Mouse (Mus musculus): ENCODE results near the gene Lmod1.
"Not testable (repeated sequence)": the region's sequence is repeated elsewhere in the genome, so short reads cannot be mapped to it uniquely, and the experiment has no call there.

The Lmod1 gene

DNA sequence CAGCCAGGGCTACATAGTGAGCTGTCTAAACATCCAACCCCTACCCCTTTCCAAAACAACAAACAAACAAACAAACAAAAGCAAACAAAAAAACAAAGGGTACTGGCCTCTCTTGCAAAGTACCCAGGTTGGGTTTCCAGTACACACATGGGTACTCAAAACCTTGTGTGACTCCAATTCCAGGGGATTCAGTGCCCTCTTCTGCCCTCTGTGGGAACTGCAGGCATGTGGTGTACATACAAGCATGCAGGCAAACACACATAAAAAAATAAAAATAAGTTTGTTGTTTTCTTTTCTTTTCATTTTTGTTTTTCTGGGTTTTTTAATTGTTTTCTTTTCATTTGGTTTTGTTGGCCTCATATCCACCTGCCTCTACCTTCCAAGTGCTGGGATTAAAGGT is 37.5 kb downstream of the Lmod1 start:
- DNase-seq (ENCODE audit: low spot score) = no peak

DNA sequence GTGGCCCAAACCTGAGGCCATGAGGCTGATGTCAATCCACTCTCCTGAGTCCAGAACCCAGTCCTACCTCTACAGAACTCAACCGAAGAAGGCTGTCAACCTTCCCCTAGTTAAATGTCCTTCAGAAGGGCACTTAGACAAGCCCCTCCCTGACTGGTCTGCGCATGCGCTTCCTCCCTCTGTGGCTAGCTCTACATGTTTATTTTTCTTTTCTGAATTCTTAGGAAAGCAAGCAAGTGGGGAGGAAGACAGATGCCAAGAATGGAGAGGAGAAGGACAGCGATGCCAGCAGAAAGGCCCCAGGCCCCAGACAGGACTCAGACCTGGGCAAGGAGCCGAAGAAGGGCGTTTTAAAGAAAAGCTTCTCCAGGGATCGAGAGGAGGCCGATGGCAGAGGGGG is 38.8 kb downstream of the Lmod1 start:
- DNase-seq (ENCODE audit: low spot score) = no peak

DNA sequence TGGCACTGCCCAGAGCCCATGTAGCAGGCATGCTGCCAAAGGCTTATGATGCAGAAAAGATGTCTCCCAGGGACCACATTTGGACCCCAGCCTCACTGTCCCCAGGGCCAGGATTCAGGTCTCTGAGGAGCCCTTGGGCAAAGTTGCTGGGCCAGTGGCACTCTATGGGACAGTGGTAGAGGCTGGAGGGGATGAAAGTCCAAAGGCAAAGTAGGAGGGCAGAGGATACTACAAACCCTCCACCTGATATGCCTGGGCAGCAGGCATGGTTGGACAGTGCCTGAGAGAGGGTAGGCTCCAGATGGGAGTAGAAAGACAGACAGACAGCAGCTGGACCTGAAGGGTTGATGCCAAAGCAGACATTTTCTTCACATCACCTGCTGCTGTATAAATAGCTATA is 41.8 kb downstream of the Lmod1 start:
- DNase-seq (ENCODE audit: low spot score) = no peak

DNA sequence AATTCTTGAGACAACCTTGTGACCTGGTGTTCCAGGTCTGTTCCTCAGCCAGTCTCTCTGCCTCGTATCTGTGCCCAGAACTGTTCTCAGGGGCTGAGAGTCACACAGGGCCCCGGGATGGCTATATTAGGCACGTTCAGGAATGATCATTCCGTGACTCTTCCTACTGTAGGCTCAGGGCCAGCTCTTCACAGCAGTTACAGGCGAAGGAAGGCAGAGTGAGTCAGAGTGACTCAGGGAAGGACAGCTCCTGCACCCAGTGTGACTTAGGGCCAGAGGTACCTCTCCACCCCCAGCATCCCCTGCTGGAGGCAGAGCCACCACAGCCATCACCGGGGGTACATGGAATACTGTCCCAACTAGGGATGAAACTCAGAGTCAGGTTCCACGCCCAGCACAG is 42.4 kb downstream of the Lmod1 start:
- no peak for DNase-seq (ENCODE audit: low spot score)

DNA sequence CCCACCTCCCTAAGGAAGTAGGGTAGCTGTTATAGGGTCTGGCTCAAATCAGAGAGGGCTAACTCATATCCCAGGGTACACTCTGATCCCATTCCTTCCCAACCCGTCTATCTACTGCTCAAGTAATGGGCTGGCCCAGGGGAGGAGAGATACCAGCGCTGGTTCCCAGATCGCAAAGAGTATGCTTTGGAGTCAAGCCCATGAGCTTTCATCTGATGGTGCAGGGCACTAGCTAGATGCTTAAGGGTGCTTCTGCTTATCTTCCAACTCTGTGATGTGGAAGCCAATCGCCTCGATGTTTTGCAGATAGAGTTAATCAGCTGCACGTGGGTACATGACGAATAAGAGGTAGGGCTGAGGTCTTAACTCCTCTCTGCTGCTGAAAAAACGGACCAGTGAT is 43.0 kb downstream of the Lmod1 start:
- no peak for DNase-seq (ENCODE audit: low spot score)

DNA sequence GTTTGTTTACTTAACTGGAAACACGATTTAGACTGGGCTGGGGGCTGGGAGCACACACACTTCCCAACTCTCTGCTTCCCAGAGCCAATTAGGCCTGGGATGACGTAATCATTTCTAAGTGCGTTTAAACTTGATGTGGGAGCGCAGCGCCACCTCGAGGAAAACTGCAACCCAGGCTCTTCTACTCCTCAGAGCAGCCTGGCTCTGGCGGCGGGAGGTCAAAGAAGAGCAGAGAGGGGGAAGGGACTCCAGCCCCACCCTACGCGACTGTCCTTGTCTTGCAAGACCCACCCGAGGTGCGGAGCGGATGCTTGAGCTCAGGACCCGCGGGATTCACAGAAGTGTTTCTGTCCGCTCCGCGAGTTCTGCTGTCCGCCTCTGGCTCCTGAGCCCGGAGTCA is 43.6 kb downstream of the Lmod1 start:
- DNase-seq (ENCODE audit: low spot score) = peak; percentile 76

DNA sequence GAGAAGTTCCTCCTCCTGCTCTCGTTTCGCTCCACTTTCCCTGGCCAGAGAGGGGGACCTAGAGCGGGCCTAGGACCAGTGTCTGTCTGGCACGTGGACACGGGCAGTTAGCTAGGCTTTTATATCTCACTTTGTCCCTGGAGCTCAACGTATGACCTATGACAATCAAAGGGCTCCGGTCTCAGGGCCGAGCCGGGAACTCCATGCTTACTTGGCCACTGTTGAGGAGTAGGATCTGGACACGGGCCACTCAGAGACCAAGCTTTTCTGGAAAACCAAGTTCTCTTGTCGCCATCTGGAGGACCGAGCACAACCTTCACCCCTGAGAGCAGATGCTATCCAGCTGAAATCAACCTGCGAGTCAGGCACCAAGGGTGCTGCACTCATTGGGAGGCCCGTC is 44.4 kb downstream of the Lmod1 start:
- peak; percentile 42 for DNase-seq (ENCODE audit: low spot score)

DNA sequence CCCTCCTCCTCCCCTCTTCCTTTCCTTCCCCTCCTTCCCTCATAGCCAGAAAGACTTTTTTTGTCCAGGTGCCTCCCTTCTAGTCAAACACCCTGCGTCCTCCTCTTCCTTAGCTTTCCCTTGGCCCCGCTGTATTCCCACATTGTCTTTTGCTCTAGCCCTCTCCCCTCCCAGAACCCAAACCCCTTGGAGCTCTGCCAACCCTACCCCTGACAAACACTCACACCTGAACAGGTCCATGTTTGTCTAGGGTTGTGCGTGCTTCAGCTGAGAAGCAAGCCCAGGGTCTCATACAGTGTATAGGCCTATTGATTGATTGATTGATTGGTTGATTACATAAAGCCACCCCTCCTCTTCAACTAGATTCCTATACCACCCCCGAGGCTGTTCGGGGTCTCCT is 44.8 kb downstream of the Lmod1 start:
- no peak for DNase-seq (ENCODE audit: low spot score)

DNA sequence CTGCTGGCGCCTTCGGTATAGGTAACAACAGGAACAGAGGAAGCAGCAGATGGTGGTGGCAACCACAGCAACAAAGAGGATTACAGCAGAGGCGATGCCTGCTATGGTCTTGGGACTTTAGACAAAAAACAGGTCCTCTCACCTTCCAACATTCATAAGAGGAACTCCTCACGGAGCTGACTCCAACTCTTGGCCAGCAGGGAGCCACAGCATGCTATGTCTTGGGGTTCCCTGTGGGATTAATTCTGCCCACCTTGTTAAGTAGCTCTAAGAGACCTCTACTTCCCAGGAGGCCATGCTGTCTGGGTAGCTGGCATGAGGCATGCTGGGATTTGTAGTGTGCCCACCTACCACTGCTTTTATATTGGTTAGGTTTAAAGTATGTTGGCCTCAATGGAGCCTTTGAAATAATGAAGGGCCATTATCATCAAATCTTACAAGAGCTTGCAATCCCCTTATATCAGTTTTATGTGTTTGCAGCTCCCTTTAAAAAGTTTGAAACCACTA is 48.6 kb downstream of the Lmod1 start:
- no peak for DNase-seq (ENCODE audit: low spot score)

DNA sequence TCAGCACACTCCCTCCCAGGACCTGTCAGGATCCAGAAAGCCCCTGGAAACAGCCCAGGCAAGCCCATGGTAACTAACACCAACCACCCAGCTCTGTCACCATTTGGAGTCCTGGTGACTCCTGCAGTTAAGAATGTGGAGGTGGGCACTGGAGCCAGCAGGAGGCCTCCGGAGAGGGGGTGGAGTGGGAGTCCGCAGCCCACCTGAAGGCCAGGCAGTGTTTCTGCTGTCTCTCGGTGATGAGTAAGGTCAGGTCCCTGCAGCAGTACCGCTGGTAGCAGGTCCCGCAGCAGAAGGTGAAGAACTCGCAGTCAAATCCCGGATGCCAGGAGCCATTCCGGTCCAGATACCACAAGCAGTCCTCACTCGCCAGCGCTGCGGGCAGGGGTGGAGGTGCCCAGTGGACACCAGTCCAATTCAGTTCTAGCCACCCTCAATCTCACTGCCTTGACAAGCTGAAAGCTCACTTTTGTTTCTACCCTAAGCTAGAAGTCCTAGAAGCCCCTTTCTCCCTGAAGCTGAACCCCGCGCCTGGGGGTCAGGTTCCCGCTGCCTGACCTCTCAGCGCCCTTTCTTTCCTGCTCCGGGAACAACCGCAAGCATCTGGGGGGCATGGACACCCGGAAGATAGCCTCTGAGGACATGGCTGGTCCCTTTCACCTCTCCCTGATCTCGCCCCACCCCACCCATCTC is 49.7 kb downstream of the Lmod1 start:
- DNase-seq (ENCODE audit: low spot score) = no peak

DNA sequence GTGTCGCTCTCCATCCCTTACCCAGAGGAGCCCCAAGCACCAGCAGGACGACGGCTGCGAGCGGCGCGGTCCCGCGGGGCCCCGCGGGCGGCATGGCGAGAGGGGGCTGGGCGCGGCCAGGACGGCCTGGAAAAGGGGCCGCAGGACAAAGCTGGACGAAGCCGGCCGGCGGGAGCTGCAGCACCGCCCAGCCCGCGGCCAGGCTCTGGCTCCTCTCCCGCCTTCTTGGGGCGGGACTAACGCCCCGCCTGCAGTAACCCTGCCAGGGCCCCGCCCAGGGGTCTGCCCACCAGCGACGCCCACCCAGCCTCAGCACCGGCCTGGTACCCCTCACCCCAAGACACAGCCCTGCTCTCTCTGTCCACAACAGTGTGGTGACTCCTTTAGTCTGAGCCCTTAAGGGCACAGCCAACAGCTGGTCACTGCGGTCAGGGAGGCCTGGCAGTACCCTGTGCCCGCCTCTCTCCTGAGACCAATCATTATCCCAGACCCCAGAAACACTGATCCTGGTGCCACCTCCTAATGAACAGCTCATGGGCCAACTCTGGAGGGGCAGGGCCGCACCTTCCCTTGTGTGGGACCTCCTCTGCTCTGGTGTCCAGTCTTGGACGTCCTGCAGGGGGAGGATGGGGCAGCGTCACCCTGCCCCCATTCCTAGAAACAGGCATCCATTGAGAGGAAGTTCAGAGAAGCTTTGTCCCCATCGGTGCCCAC is 50.4 kb downstream of the Lmod1 start, which contains the start of gene Shisa4:
Shisa4 (minus strand) TSS at position 370 of the 714 bp plus-strand sequence.
- DNase-seq (ENCODE audit: low spot score) = peak; percentile 42

DNA sequence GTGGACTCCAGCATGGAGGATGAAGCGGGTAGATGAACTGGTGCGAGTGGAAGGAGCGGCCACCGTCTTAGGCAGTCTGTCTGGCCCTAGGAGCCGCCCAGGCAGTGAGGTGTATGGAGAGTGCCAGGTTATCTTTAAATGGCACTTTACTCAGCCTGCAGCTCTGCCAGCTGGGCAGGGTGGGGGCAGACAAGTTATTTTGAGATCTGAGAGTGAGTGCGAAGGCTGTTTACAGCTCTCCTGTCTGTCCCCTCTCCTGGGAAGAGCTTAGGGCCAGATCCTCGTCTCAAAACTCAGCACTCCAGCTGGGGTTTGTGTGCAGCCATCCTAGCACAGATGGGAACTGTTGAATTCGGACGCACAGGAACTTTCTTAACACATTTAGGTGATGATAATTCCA is 54.0 kb downstream of the Lmod1 start:
- DNase-seq (ENCODE audit: low spot score) = no peak

DNA sequence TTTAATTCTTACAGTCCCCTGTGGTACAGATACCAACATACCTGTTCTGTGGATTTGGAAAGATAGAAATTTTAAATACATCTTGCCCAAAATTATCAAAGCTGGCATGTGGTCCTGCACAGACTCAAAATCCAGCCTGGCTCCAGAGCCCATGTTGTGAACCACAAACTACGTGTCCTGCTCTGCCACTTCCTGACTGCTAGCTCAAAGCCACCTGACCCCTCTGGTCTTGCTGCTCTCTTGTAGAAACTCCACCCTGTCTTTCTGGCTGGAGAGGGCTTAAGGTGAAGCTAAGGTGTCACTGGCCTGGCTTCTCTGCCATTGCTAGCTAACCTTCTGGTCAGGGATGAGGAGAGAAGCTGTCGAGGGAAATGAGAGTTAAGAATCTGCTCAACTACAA is 54.4 kb downstream of the Lmod1 start:
- no peak for DNase-seq (ENCODE audit: low spot score)

DNA sequence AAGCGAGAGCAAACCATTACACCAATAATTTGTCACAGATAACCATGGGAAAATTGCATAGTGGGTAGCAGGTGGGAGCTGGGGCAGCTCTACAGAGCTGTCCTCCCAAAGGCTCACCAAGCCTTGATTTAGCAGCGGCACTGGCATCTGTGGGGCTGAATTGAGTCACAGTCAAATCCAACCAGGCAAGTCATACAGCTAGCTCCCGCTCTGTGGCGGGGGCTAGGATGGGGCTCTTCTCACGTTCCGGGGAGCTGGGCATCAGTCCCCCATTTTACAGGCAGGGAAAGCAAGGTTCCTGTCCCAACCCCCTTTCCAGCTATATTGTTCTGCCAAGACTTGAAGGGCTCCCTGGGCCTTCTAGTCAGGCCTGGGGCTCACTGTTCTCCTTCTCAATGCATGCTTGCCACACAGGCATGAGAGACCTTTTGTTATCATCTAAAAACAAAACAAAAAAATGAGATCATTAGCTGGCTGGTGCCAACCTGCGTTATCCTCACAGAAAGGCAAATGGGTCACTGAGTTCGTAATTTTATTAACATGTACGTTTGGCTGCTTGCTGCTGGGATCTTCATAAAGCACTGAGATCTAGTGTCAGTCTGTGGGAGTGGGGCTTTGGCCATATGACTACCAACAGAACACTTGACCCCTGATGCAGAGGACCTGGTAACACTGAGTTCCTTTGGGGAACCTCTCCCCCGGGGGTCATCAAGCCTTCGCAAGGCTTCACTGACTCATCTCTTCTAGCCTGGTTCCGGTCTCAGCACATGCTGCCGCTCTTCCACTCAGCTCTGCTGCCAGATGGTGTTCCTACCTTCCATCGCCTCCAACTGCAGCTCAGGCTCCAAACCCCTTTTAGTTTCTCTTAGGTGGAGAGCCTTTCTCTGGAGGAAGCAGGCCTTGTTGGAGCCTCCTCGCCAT is 55.7 kb downstream of the Lmod1 start:
- DNase-seq (ENCODE audit: low spot score) = no peak

DNA sequence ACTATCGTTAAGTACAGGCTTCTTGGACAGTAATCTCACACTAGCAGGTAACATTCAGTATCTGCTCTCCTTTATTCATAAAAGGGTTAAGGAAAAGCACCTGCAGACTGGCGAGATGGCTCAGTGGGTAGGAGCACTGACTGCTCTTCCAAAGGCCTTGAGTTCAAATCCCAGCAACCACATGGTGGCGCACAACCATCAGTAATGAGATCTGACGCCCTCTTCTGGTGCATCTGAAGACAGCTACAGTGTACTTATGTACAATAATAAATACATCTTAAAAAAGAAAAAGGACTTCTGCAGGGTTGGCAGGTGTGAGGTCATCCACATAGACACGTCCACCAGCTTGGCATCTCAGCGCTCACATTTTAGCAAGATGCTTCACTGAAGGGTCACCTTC is 57.0 kb downstream of the Lmod1 start:
- DNase-seq (ENCODE audit: low spot score) = not testable (repeated sequence)

DNA sequence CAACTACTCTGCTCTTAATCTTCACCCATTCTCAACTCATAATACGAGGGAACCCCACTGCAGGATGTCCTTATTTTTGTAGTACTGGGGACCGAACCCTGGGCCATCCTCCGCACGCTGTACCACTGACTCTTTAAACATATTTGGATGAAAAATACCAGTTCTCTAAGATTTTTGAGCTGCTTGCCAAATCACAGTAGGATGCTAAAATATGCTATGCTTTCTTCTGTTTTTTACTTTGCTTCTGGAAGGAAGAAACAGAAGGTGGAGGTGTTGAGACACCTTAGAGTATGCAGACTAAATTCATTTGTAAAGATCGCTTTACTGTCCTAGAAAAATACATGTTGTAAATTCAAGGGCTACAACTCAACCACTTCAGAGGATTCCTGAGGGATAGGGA is 59.6 kb downstream of the Lmod1 start:
- DNase-seq (ENCODE audit: low spot score) = no peak

DNA sequence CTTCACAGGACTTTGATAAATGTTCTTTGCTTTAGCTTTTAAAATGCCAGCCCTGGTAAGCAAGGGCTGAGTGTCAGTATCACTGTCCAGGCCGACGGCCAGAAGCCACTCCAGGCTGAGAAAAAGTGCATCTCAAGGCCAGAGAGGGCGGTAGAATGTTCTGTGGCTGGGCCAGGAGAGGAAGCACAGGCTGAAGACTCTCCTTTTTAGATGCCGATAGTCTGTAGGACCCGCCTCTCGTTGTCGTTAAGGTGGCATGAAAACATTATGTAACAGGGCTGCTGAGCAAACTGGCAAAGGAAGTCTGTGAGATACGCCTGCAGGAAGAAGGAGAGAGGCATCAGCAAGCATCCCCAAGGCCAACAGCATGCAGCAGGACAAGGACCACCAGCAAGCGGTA is 60.6 kb downstream of the Lmod1 start:
- no peak for DNase-seq (ENCODE audit: low spot score)

DNA sequence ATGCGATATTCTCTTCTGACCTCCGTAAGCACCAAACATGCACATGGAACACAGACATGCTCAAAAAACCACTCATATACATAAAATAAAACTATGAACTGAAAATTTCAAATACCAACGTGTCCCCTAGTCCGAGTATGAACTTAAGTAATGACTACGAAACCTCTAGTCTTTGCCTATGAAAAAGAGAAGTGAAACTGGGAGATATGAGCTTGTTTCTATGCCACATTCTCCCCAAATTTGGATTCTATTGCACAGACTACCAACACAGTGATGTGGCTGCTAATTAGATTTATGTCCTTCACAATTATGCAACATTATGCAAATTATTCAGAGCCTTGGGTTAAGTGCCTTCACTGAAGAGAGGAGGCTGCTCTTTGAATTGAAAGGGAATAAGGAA is 74.9 kb downstream of the Lmod1 start:
- no peak for DNase-seq (ENCODE audit: low spot score)

DNA sequence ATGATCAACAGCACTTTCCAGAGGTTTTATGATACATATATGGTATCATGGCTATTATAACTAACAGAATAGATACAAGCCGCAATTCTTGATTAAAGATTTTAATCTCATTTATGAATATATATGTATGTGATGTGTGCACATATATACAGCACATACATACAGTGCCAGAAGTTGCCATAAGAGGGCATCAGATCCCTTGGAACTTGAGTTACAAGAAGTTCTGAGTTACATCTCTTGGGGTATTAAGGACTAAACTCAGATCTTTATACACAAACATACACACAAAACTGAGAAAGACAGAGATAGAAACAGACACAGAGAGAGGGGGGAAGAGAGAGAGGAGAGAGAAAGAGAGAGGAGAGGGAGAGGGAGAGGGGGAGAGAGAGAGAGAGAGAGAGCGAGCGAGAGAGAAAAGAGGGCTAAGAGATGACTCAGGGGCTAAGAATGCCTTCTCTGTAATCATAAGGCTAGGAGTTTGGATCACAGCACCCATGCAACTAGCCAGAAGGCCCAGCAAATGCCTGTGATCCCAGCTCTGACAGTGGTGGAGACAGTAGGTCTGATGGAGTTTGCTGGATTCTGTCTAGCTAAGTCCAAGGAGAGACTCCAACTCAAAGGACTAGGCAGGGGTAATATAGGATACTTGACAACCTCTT is 77.0 kb downstream of the Lmod1 start:
- DNase-seq (ENCODE audit: low spot score) = no peak

DNA sequence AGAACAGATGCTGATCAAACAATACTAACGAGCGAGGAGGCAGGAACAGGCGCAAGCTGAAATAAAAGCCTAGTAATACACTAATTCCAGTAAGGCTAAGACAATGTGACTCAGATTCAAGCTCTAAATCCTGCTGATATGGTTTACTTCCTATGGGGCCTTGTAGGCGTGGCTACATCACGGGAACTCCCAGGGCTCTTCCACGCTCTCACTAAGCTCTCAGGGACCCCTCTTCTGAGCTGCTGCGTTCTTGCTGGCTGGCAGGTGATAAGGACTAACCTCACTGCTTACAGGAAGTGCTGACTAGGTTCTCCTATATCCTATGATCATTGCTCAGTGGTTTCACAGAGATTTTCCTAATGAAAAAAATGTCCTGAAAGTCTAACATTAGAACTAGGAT is 80.7 kb downstream of the Lmod1 start:
- no peak for DNase-seq (ENCODE audit: low spot score)

DNA sequence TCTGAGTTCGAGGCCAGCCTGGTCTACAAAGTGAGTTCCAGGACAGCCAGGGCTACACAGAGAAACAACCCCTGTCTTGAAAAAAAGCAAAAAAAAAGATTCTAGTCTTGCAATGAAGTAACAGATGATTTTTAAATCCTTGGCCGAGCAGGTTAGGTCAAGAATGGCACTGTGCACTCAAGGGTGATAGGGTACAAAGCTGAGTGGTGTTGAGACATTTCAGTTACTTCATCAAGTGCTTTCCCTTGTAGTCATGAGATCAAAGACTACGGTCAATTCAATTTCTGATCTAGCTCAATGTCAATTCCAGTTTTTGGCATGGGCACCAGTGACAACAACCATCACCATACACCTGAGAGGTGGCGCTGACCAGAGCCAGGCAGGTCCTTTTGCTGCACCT is 84.4 kb downstream of the Lmod1 start:
- DNase-seq (ENCODE audit: low spot score) = no peak

DNA sequence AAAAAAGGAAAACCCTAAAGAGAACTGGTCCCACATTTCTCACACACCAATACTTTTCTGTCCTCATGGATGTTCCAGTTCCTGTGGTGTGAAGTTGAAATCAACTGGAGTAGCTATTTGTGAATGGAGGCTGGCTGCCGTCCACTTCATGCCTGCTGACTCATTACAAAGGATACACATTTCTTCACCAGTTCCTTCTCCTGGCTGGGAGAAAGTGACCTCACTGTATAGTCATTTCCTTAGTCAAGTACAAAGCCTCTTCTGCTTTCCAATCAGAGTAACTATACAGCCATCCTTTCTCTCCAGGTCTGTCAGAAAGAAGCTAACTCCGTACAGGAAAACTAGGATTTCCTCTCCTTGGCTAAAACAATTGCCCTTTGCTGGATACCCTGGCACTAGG is 86.4 kb downstream of the Lmod1 start:
- peak; percentile 49 for DNase-seq (ENCODE audit: low spot score)

All from urinary bladder, postnatal 25 days (tissue).